Mouse (Mus musculus) bone marrow, adult 2 months (tissue): Measurements from ENCODE around the gene Itprid2. TPM values are rescaled to one million over a fixed set of nuclear protein-coding genes. Genes with fewer than 3 reads are reported as not detected.

Experiments
- H3K27ac ChIP-seq: fragments of 200-500 bp; 2 replicates; pipeline ENCODE4 v1.5.1; 2012; ENCODE audit warnings: low read depth, mild to moderate bottlenecking, control low read depth, inconsistent platforms, low read length; ENCODE audit not compliant: control insufficient read depth, poor library complexity, insufficient read depth
- H3K4me1 ChIP-seq: fragments of 200-500 bp; 2 replicates; pipeline ENCODE4 v1.6.1; 2011; ENCODE audit warnings: low read length; ENCODE audit not compliant: control insufficient read depth, insufficient read depth
- H3K4me3 ChIP-seq: fragments of 200-500 bp; replicated peaks from 2 replicates; pipeline ENCODE3; 2011; ENCODE audit warnings: mild to moderate bottlenecking, low read depth, low read length, control low read depth; ENCODE audit not compliant: control insufficient read depth
- CTCF ChIP-seq: fragments of 200-500 bp; IDR thresholded peaks from 2 replicates; pipeline ENCODE4 v1.5.1; 2011; ENCODE audit warnings: low read length, control low read depth; ENCODE audit not compliant: control insufficient read depth, insufficient read depth
- POLR2A ChIP-seq: fragments of 200-500 bp; IDR thresholded peaks from 2 replicates; pipeline ENCODE4 v1.6.1; 2011; ENCODE audit warnings: low read depth, mild to moderate bottlenecking, control low read depth, low read length, borderline replicate concordance; ENCODE audit not compliant: control insufficient read depth
- WGBS: fragments of 180-500 bp; shearing (Covaris S2); methylation state at CpG from one replicate; pipeline ENCODE4 v1.1.7; 2018; 5-methylcytosine and 5-hydroxymethylcytosine counted together
- polyA plus RNA-seq: library from polyadenylated mRNA; stranded (reverse); fragments of >200 nt; gene quantifications from 2 replicates; pipeline ENCODE4 v1.2.4, GENCODE M21; 2011; ENCODE audit warnings: low replicate concordance; ENCODE audit not compliant: missing spikeins, insufficient read depth, insufficient read length

Gene Itprid2
- polyA plus RNA-seq, 1 experiment: 8.2 TPM

DNA sequence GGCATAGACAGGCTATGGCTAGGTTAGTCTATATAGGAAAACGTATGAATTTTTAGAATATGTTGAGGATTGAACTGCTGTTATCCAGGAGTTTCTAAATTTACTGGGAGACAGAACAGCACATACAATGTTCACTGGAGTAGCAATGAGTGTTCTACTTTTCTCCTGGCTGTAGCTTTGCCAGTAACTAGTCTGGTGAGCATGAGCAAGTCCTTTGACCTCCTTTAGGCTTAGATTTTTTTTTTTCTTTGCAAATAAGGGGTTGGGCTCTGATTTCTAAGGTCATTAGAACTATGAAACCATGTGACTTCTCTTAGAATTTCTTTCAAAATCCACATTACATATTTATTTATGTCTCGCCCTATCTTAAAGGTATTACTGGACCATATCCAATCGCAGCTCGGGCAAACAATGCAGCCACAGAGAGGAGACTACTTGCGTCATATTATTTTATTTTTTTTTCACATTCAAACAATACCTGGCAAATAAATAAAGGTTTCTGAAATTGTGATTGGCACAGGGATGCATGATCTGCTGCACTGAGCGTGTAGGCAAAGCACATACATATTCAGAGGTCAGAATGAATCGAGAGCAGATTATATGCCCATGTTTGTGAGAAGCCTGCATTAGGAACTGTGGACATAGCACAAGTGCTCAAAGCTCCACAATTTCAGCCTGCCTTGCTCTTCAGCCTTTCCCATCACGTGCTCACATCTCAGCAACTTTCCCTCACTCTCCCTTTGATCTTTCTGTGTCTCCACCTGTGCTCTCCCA is 26.7 kb upstream of the Itprid2 start:
- Histone ChIP-seq H3K4me1 (no peaks in the 10 kb centered on the region), H3K4me3 (no peak overlapping the region), H3K27ac (no peak overlapping the region)
- 83% methylated on average over 8 of the region's 8 CpGs for WGBS
- no peak for TF ChIP-seq CTCF
- TF ChIP-seq POLR2A: no peak

DNA sequence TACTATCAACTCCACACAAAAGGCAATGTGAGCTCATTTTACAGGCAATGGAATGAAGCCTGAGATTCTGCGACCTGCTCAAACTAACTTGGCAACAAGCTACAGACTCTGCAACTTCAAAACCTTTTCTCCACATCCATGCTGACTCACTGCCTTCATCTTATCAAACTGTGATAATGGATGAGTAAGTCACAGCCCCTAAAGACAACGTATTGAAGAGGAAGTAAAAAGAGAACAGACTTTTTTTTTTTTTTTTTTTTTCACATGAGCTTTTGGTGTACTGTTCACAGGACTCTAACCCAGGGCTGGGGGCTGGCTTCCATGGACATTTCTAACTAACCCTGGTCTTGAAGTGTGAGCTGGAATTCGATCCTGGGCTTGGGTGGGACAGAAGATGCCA is 24.3 kb upstream of the Itprid2 start:
- 29% methylated on average over 3 of the region's 3 CpGs for WGBS
- Histone ChIP-seq H3K27ac (no peak overlapping the region), H3K4me3 (no peak overlapping the region), H3K4me1 (no peaks in the 10 kb centered on the region)
- TF ChIP-seq POLR2A (no peak), CTCF (no peak)

DNA sequence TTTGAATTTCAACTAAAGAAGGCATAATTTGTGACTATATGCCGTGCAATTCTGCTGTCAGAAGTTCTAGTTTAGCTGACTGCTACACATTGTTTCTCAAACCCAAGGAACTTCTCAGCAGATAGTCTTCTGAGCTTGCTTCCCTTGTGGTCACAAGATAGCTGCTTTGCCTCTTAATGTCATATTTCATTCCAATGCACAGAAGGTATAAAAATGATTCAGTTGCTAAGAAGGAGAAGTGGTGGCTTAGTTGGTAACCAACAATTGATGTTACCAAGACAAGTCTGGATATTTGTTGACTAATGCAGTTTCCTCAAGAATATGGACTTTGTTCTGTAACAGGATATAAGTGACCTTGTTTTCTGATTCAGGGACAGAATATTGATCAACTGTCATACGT is 17.0 kb upstream of the Itprid2 start:
- no peak overlapping the region for H3K4me3 ChIP-seq
- no peaks in the 10 kb centered on the region; the same call in 1 of the 2 replicates for H3K4me1 ChIP-seq
- 54% methylated on average over 2 of the region's 2 CpGs for WGBS
- TF ChIP-seq POLR2A (no peak), CTCF (no peak)
- H3K27ac ChIP-seq: no peak overlapping the region

DNA sequence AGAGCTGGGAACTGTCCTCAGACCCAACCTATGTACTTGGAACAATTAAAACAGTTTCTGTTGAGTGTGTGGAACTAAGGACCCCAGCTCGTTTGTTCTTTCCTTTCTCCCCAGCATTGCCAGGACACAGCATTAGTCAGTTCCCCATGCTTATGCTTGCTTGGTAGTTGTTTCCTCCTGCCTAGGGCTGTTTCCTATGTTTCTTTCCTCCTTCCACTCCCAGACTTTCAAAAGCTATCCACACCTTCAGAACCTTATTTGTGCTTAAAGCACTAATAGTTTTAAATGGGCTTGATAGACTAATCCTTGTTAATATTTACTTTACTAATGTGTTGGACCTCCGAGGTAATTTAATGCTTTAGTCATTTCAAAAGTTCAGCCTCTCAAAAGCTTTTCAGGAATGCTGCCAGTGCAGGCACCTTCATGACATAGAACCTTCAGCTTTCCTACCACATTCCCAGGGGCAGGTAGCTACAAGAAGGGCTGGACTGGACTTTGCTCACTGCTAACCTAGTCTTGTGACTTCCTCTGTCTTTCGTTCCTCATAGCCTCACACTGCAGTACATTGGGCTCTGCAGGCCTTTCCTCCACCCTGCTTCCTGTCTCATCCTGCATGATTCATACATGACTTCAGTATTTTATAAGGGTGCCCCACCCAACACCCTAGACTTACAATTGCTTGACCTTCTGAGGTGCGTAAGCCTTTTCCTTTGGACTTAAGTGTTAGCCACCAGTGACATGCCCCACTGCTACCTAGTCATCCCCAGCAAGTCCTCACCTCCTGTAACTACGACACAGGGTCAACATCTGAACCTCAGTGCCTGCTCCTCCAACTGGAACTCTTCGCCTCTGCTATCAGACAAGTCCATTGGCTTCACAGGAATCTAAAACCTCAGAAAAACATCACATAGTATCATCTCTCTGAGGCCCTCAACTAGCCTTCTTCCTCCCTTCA is 16.3 kb upstream of the Itprid2 start:
- Histone ChIP-seq H3K4me3 (no peak overlapping the region), H3K27ac (no peak overlapping the region), H3K4me1 (no peaks in the 10 kb centered on the region; the same call in 1 of the 2 replicates)
- TF ChIP-seq POLR2A (no peak), CTCF (no peak)
- WGBS: 62% methylated on average over 6 of the region's 6 CpGs

DNA sequence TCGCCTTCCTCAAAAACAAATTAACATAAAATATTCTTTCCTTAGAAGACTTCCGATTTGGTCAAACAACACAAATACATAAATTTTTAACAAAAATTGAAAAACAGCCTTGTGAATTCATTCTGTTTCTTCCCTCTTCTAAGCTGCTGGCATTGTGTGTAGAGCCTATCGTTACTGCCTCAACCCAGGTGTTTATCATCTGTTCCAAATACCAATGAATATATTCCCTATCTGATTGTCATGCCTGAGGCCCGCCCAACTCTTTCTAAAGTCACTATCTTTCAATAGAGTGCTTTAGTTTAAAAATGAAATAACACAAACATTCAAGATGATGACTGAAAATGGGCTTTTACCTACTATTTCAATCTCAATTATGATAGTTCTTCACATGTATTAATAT is 11.9 kb upstream of the Itprid2 start:
- Histone ChIP-seq H3K4me1 (no peaks in the 10 kb centered on the region; the same call in 1 of the 2 replicates), H3K27ac (no peak overlapping the region), H3K4me3 (no peak overlapping the region)
- WGBS: 73% methylated on average over 4 of the region's 4 CpGs
- TF ChIP-seq POLR2A: no peak
- TF ChIP-seq CTCF: no peak

DNA sequence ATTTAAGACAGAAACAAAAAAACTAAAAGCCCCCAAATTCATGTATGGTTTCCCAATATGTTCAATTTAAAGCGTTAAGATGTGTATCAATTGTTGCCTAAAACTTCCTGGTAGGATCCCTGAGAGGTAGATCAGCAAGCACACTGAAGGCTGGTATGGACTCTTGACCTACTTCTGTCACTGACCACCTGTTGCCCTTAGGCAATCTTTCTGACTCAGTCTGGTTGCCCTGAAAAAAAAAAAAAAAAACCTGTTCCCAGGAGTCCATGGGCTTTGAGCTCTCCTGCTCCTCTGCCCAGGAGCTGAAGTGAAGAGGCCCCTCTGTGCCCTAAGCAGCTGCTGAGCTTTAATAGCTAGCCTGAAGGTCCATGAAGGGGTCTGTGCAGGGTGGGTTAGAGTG is 7.5 kb upstream of the Itprid2 start:
- Histone ChIP-seq H3K4me3 (no peak overlapping the region), H3K4me1 (no peaks in the 10 kb centered on the region), H3K27ac (no peak overlapping the region)
- WGBS: 65% methylated on average over 1 of the region's 1 CpGs
- TF ChIP-seq POLR2A: no peak
- no peak for TF ChIP-seq CTCF

DNA sequence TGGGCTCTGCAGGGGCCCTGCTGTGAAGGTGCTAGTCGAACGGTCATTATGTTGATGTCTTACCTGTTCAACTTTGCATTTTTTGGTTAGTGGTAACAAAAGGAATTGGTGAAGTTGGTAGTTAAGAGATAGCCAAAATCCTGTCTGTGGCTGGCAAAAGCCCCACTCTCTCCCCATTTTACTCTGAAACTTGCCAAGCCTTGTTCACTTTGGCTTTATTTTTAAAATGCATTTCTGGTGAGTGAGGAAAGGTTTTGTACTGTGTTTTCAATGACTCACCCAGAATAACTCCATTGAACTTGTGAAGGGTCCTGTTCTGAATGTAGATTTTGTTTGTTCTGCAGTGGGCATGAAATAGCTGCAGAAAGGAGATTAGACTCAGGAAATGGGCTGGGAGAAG is 4.9 kb upstream of the Itprid2 start:
- Histone ChIP-seq H3K4me3 (no peak overlapping the region), H3K27ac (no peak overlapping the region), H3K4me1 (no peaks in the 10 kb centered on the region)
- 81% methylated on average over 2 of the region's 2 CpGs for WGBS
- no peak for TF ChIP-seq POLR2A
- no peak for TF ChIP-seq CTCF
